Mouse (Mus musculus): ENCODE data around the gene Cabp1. TPM values are rescaled to one million over a fixed set of nuclear protein-coding genes. Genes with fewer than 3 reads are reported as not detected.

The Cabp1 gene
- polyA plus RNA-seq (2015; fragmentation: Illumina TruSeq; extraction: RNeasy Lipid Tissue Mini Kit (QIAGEN cat#74804); ENCODE audit: insufficient read depth, low replicate concordance) = 2.0 TPM

DNA sequence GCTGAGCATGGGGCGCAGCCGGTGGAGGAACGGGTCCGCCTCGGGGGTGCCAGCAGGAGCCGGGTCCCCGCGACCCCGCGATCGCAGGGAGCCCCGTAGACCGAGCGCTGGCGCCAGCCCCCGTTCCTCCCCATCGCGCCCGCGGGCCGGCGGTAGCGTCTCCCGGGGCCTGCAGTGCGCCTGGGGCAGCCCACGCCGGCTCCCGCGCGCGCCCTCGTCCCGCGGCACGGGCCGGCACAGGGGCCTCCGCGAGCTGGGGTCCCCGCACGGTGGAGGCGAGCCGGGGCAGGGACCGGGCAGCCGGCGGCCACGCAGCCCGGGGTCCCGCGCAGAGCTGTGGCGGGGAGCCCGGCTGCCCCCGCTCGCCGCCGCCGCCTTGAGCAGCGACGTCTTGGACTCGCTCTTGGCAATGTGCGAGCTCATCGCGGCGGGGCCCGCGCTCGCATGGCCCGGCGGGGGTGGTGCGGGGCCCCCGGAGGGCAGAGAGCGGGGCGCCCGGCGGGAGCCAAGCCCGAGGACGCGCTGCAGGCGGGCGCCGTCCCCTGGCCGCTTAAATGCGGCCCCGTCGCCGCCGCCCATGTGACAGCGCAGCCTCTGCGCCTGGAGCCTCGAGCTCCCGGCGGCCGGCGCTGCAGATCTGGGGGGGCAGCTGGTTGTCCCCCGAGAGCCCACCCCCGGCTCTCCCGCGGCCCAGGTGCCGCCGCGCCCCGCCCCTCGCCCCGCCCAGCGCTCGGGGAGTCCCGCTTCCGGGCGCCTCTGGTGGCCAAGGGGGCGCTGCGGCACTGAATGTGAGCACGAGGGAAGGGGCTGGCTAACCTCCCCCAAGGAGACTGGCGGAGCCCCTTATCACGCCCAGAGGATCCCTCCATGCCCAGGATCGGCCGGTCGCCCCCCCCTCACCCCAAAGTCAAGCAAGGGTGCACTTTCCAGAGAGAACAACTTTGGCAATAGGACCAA lies at the start of gene Cabp1:
TSS of gene Cabp1 (minus strand) at position 713 of the 957 bp plus-strand sequence.

DNA sequence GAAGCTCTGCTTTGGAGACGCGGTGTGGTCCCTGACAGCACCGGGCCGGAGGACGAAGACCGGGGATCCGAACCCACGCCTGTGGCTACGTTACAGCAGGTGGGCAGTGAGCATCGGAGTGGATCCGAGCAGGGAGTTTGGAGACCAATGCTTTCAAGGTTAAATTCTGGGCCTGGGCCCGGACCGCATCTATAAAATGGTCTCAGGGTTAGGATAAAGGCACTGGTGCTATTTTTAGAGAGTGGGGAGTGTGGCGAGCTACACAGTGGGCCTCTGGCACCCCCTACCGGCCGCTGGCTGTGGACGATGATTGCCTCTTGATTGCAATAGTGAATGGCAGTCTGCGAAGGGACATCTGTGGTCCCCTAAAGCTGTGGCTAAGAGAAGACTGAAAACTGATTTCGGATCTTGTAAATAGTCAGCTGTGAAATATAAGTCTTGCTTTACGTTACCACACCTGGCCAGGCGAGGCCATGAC lies 41.6 kb upstream of the Cabp1 start, which contains the start of gene Pop5:
TSS of gene Pop5 (plus strand) at position 51 of the 478 bp plus-strand sequence.

DNA sequence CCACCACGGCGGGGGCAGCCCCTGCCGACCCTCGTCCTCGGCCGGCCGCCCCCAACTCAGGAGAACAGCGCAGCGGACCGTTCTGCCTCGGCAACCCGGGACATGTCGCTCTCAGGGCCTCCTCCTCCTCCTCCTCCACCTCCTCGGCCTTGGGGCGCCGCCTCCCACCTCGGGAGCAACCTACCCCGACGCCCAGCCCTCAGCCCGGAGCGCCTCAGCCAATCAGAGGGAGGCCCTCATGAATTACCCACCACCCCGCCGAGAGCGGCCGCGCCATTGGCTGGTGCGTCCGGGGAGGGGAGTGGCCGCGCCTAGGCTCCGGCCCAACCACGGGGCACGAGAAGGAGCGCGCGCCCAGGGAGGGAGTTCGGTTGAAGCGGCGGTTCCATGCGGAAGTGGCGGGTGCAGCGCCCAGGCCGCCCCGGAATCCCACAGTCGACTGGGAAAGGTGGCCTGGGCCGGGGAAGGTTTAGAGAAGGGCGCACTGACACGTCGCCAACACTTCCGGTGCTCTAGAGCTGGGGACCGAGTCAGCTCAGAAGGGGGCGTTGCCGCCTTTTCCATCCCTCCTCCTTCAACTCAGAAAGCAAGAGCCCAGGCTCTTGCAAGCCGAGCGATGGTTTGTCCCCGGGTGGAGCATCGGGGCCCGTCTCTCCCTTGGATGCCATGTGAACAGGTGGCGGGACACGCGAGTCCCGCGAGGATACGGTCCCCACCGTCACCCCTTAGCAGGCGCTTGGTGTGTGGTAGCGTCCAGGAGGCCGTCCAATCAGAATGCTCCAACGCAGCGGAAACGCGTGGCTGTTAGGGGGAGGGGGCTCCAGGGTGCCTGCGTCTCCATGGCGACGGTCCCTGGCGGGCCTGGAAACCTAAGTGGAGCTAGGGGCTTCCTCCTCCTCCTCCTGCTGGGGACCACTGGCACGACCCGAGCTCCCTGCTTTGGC lies 35.9 kb downstream of the Cabp1 start, which contains the start of gene Mlec:
TSS of gene Mlec (minus strand) at position 140 of the 944 bp plus-strand sequence.

DNA sequence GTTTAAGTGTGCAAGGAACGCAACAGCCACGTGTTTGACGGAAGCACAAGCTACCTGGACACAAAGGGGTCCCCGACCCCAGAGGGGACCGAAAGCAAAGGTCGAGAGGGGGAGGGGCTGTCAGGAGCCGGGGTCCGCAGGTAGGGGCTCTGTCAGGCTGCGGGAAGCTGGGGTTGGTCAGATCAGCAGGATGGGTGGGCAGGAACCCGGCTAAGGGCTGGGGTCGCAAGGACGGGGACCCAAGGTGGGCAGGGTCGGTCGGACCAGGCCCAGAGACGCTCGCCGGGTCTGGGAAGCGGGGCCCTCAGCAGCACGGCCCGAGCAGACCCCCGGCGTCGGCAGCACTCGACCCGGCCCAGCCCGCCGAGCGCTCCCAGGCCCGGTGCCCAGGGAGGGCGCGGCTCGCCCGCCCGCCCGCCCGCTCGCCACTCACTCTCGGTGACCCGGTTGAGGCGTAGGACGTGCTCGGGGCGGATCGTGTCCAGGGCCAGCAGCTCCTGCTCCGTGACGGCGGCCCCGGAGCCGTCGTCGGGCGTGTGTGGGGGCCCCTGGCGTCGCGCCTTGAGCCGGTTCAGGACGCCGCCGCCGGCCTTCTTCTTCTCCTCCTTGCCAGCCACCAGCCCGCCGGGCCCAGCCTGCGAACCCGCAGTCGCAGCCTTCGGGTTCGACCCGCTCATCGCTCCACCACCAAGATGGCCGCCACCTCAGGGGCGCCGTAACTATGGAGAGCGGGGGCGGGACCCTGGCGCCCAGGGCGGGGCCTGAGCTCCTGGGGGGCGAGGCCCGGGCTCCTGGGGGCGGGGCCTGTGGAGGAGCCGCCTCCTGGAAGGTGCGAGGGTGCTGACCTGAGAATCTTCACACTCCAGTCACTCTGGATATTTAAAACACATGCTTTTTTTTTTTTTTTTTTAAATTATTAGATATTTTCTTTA lies 59.7 kb downstream of the Cabp1 start, which contains the start of gene Unc119b:
TSS of gene Unc119b (minus strand) at position 742 of the 932 bp plus-strand sequence.

DNA sequence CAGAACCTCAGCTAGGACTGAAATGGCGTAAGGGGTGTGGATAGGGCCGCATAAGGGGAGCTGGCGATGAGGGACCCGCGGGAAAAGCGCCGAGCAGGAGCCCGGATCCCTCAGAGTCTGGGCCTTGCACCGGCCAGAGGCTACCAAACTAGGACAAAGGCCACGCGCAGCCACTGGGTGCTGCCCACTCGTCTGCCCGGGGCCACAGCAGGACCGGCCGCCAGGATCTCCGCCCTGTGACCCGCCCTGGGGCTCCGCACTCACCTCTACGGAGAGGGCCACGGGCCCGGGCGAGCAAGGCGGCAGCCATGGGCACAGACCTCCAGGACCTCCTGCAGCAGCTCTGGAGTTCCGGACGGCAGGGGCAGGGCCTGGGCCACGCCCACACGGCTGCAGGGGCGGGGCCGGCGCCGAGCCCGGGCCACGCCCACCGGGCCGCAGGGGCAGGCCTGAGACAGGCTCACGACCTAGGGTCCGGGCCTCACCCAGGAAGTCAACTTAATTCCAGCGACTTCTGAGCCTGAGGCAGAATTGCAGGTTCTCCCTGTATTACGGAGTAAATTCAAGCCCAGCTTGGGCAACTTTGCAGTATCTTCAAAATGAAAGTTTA lies 75.1 kb downstream of the Cabp1 start, which contains the start of gene Acads:
TSS of gene Acads (minus strand) at position 386 of the 610 bp plus-strand sequence.

Other genes starting within 250 kb of the Cabp1 start
- not detected for gene Hnf1a, start 223.3 kb downstream of the Cabp1 start, polyA plus RNA-seq (2015; fragmentation: Illumina TruSeq; extraction: RNeasy Lipid Tissue Mini Kit (QIAGEN cat#74804); ENCODE audit: insufficient read depth, low replicate concordance)
- 33.3 TPM for gene Sppl3, start 183.2 kb downstream of the Cabp1 start, polyA plus RNA-seq (2015; fragmentation: Illumina TruSeq; extraction: RNeasy Lipid Tissue Mini Kit (QIAGEN cat#74804); ENCODE audit: insufficient read depth, low replicate concordance)
- not detected for gene Gm10401, start 96.1 kb downstream of the Cabp1 start, polyA plus RNA-seq (2015; fragmentation: Illumina TruSeq; extraction: RNeasy Lipid Tissue Mini Kit (QIAGEN cat#74804); ENCODE audit: insufficient read depth, low replicate concordance)
- 5.3 TPM for gene Acads, start 75.0 kb downstream of the Cabp1 start, polyA plus RNA-seq (2015; fragmentation: Illumina TruSeq; extraction: RNeasy Lipid Tissue Mini Kit (QIAGEN cat#74804); ENCODE audit: insufficient read depth, low replicate concordance)
- 26.3 TPM for gene Unc119b, start 59.4 kb downstream of the Cabp1 start, polyA plus RNA-seq (2015; fragmentation: Illumina TruSeq; extraction: RNeasy Lipid Tissue Mini Kit (QIAGEN cat#74804); ENCODE audit: insufficient read depth, low replicate concordance)
- 86.7 TPM for gene Mlec, start 36.2 kb downstream of the Cabp1 start, polyA plus RNA-seq (2015; fragmentation: Illumina TruSeq; extraction: RNeasy Lipid Tissue Mini Kit (QIAGEN cat#74804); ENCODE audit: insufficient read depth, low replicate concordance)
- gene Pop5, start 41.5 kb upstream of the Cabp1 start, polyA plus RNA-seq (2015; fragmentation: Illumina TruSeq; extraction: RNeasy Lipid Tissue Mini Kit (QIAGEN cat#74804); ENCODE audit: insufficient read depth, low replicate concordance) = 72.3 TPM
- 126 TPM for gene Rnf10, start 78.5 kb upstream of the Cabp1 start, polyA plus RNA-seq (2015; fragmentation: Illumina TruSeq; extraction: RNeasy Lipid Tissue Mini Kit (QIAGEN cat#74804); ENCODE audit: insufficient read depth, low replicate concordance)
- gene Coq5, start 85.3 kb upstream of the Cabp1 start, polyA plus RNA-seq (2015; fragmentation: Illumina TruSeq; extraction: RNeasy Lipid Tissue Mini Kit (QIAGEN cat#74804); ENCODE audit: insufficient read depth, low replicate concordance) = 24.9 TPM
- gene Dynll1, start 106.6 kb upstream of the Cabp1 start, polyA plus RNA-seq (2015; fragmentation: Illumina TruSeq; extraction: RNeasy Lipid Tissue Mini Kit (QIAGEN cat#74804); ENCODE audit: insufficient read depth, low replicate concordance) = 507 TPM
- 58.6 TPM for gene Srsf9, start 132.8 kb upstream of the Cabp1 start, polyA plus RNA-seq (2015; fragmentation: Illumina TruSeq; extraction: RNeasy Lipid Tissue Mini Kit (QIAGEN cat#74804); ENCODE audit: insufficient read depth, low replicate concordance)
- 19.0 TPM for gene Gatc, start 146.8 kb upstream of the Cabp1 start, polyA plus RNA-seq (2015; fragmentation: Illumina TruSeq; extraction: RNeasy Lipid Tissue Mini Kit (QIAGEN cat#74804); ENCODE audit: insufficient read depth, low replicate concordance)
- gene Triap1, start 146.8 kb upstream of the Cabp1 start, polyA plus RNA-seq (2015; fragmentation: Illumina TruSeq; extraction: RNeasy Lipid Tissue Mini Kit (QIAGEN cat#74804); ENCODE audit: insufficient read depth, low replicate concordance) = 35.2 TPM
- gene Cox6a1, start 154.6 kb upstream of the Cabp1 start, polyA plus RNA-seq (2015; fragmentation: Illumina TruSeq; extraction: RNeasy Lipid Tissue Mini Kit (QIAGEN cat#74804); ENCODE audit: insufficient read depth, low replicate concordance) = 153 TPM
- 0.22 TPM for gene Msi1, start 235.2 kb upstream of the Cabp1 start, polyA plus RNA-seq (2015; fragmentation: Illumina TruSeq; extraction: RNeasy Lipid Tissue Mini Kit (QIAGEN cat#74804); ENCODE audit: insufficient read depth, low replicate concordance)

Measured in spleen, adult 10 weeks (tissue).